Mouse (Mus musculus) cerebellum, adult 11-12 months (tissue): ENCODE measurements around the gene Pex3.

Experiments used
- DNase-seq: peaks from one replicate; pipeline ENCODE4 v3.0.0; 2022

Gene Pex3

GRCm38 (mm10) chr10:13552646-13553497 lies at the start of gene Pex3, which contains the start of gene Adat2:
TSS of gene Pex3 (minus strand) at chr10:13553142.
TSS of gene Adat2 (plus strand) at chr10:13552894.
- DNase-seq, result peak; percentile 82

- DNase-seq, result no peak
Observed at GRCm38 (mm10) chr10:13600926-13601325, 48.0 kb upstream of the Pex3 start.

GRCm38 (mm10) chr10:13597491-13597890 lies 44.5 kb upstream of the Pex3 start:
- no peak for DNase-seq

GRCm38 (mm10) chr10:13596866-13597265 lies 43.9 kb upstream of the Pex3 start:
- DNase-seq, result no peak

- DNase-seq, result no peak
Observed at GRCm38 (mm10) chr10:13596073-13596472, 43.1 kb upstream of the Pex3 start.

- no peak for DNase-seq
Observed at GRCm38 (mm10) chr10:13593529-13593928, 40.6 kb upstream of the Pex3 start.

- DNase-seq, result no peak
Observed at GRCm38 (mm10) chr10:13592196-13592595, 39.3 kb upstream of the Pex3 start.

GRCm38 (mm10) chr10:13587914-13588313 lies 35.0 kb upstream of the Pex3 start:
- no peak for DNase-seq

GRCm38 (mm10) chr10:13577123-13577522 lies 24.2 kb upstream of the Pex3 start:
- DNase-seq, result no peak

GRCm38 (mm10) chr10:13572410-13572809 lies 19.5 kb upstream of the Pex3 start:
- DNase-seq, result no peak

- no peak for DNase-seq
Observed at GRCm38 (mm10) chr10:13572003-13572402, 19.1 kb upstream of the Pex3 start.

- DNase-seq, result no peak
Observed at GRCm38 (mm10) chr10:13570697-13571538, 18.0 kb upstream of the Pex3 start.

GRCm38 (mm10) chr10:13569818-13570217 lies 16.9 kb upstream of the Pex3 start:
- DNase-seq, result no peak

GRCm38 (mm10) chr10:13566393-13566792 lies 13.5 kb upstream of the Pex3 start:
- DNase-seq, result no peak

- DNase-seq, result no peak
Observed at GRCm38 (mm10) chr10:13565080-13565448, 12.1 kb upstream of the Pex3 start.

- peak; percentile 52 for DNase-seq
Observed at GRCm38 (mm10) chr10:13564364-13565079, 11.6 kb upstream of the Pex3 start.

GRCm38 (mm10) chr10:13560014-13560674 lies 7.2 kb upstream of the Pex3 start:
- DNase-seq, result no peak

- no peak for DNase-seq
Observed at GRCm38 (mm10) chr10:13554316-13554715, 1.4 kb upstream of the Pex3 start.

GRCm38 (mm10) chr10:13553498-13553985 lies 600 bp upstream of the Pex3 start:
- DNase-seq, result no peak

GRCm38 (mm10) chr10:13541721-13542120 lies 11.2 kb downstream of the Pex3 start:
- no peak for DNase-seq

- DNase-seq, result no peak
Observed at GRCm38 (mm10) chr10:13539769-13540333, 13.1 kb downstream of the Pex3 start.

GRCm38 (mm10) chr10:13536706-13537105 lies 16.2 kb downstream of the Pex3 start:
- no peak for DNase-seq
